Mouse (Mus musculus): ENCODE data around the gene Crygn.

GRCm38 (mm10) chr5:24713987-24714386 lies 43.8 kb downstream of the Crygn start:
- no peak for TF ChIP-seq HCFC1 (IDR thresholded peaks at IDR 0.05; ENCODE audit: borderline replicate concordance, insufficient read depth, low read length)
- no peak for TF ChIP-seq MAFK (IDR thresholded peaks at IDR 0.05; ENCODE audit: insufficient read depth, low read depth, low read length)

All from ES-E14 (cell line).